ENCODE assay signal across 10 mouse cellular contexts in the genomic region with DNA sequence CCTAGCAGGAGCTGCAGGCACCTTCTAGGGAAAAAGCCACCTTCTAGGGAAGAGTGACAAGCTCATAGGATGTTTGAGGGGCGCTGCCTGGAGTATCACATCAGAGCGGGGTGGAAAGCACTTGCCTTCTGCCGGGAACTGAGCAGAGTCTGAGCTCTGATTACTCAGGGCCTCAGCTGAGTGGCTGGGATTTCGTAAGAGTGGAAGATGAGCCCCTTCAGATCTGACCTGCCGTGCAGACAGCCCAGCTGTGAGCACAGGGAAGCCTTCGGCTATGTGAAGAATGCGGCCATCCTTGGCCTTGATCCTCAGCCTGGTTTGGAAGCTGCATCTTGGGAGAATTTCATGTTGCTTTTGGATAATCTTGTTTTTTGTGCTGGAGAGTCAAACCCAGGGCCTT. TPM values are rescaled to one million over a fixed set of nuclear protein-coding genes. Genes with fewer than 3 reads are reported as not detected.
DNase-seq lines count a peak whose midpoint lies in the region; ATAC-seq and TF ChIP-seq lines count a peak whose summit lies in the region.
"Had no signal": no experiment of that assay in that cellular context is flagged by ENCODE, and none has a peak within 500 bp of the region (broad histone marks: within the 10 kb centered on the region; RNA-seq: fewer than 3 reads in every experiment).

No protein-coding gene starts in this region.

- no peak overlapping the region for H3K27ac ChIP-seq in lung, embryonic 15.5 days
- H3K27ac ChIP-seq in embryonic facial prominence, embryonic 10.5 days (replicated peaks), result no peak overlapping the region
- H3K27ac ChIP-seq in intestine, embryonic 16.5 days (ENCODE audit: low read length), result peak overlapping the region; percentile 70
- H3K27ac ChIP-seq in stomach, embryonic 16.5 days (ENCODE audit: low read length), result peak overlapping the region; percentile 78
- H3K27ac ChIP-seq in midbrain, embryonic 13.5 days, result no peak overlapping the region
- no peak overlapping the region for H3K27ac ChIP-seq in midbrain, embryonic 16.5 days (ENCODE audit: low read length)
- H3K27ac ChIP-seq: forebrain, embryonic 15.5 days; hindbrain, embryonic 15.5 days; limb, embryonic 15.5 days had no signal

- no peaks in the 10 kb centered on the region for H3K9me3 ChIP-seq in lung, embryonic 15.5 days
- H3K9me3 ChIP-seq in embryonic facial prominence, embryonic 10.5 days, result peaks cover 8% of the 10 kb centered on the region; the same call in 1 of the 2 replicates
- H3K9me3 ChIP-seq in intestine, embryonic 16.5 days (ENCODE audit: control insufficient read depth, low read length), result no peaks in the 10 kb centered on the region
- H3K9me3 ChIP-seq in stomach, embryonic 16.5 days (replicated peaks; ENCODE audit: control insufficient read depth, low read length), result no peaks in the 10 kb centered on the region
- no peaks in the 10 kb centered on the region for H3K9me3 ChIP-seq in midbrain, embryonic 13.5 days
- H3K9me3 ChIP-seq in midbrain, embryonic 16.5 days (replicated peaks; ENCODE audit: control insufficient read depth, low read length, poor library complexity, severe bottlenecking), result no peaks in the 10 kb centered on the region
- H3K9me3 ChIP-seq: forebrain, embryonic 15.5 days; hindbrain, embryonic 15.5 days; limb, embryonic 15.5 days had no signal

- WGBS in lung, embryonic 15.5 days, result 17% methylated on average over 7 of the region's 7 CpGs
- 24% methylated on average over 7 of the region's 7 CpGs for WGBS in lung, adult 2 months
- WGBS in embryonic facial prominence, embryonic 10.5 days, result 47% methylated on average over 7 of the region's 7 CpGs
- WGBS in intestine, embryonic 16.5 days, result 34% methylated on average over 7 of the region's 7 CpGs
- 34% methylated on average over 7 of the region's 7 CpGs for WGBS in stomach, embryonic 16.5 days
- 77% methylated on average over 7 of the region's 7 CpGs for WGBS in midbrain, embryonic 13.5 days
- 70% methylated on average over 7 of the region's 7 CpGs for WGBS in midbrain, embryonic 16.5 days

- no peaks in the 10 kb centered on the region for H3K36me3 ChIP-seq in lung, embryonic 15.5 days
- peaks cover 24% of the 10 kb centered on the region for H3K36me3 ChIP-seq in embryonic facial prominence, embryonic 10.5 days (replicated peaks)
- no peaks in the 10 kb centered on the region for H3K36me3 ChIP-seq in intestine, embryonic 16.5 days (ENCODE audit: control insufficient read depth, insufficient read depth, low read length)
- peaks cover 3% of the 10 kb centered on the region; the same call in 1 of the 2 replicates for H3K36me3 ChIP-seq in stomach, embryonic 16.5 days (ENCODE audit: control insufficient read depth, insufficient read depth, low read length)
- peaks cover 16% of the 10 kb centered on the region for H3K36me3 ChIP-seq in midbrain, embryonic 13.5 days
- no peaks in the 10 kb centered on the region for H3K36me3 ChIP-seq in midbrain, embryonic 16.5 days (ENCODE audit: control insufficient read depth, insufficient read depth, low read length)
- H3K36me3 ChIP-seq: forebrain, embryonic 15.5 days; hindbrain, embryonic 15.5 days; limb, embryonic 15.5 days had no signal

- TF ChIP-seq CTCF in lung, adult 2 months (IDR thresholded peaks at IDR 0.05; ENCODE audit: insufficient read depth, low read length), result no peak

- no peak for TF ChIP-seq POLR2A in lung, adult 2 months (IDR thresholded peaks at IDR 0.05; ENCODE audit: borderline replicate concordance, extremely low read depth, low read depth, low read length)

- H3K9ac ChIP-seq in lung, embryonic 15.5 days, result no peak overlapping the region
- peak overlapping the region; percentile 40; the same call in 1 of the 2 replicates for H3K9ac ChIP-seq in intestine, embryonic 16.5 days (ENCODE audit: low read depth, low read length)
- H3K9ac ChIP-seq in stomach, embryonic 16.5 days (ENCODE audit: low read length), result peak overlapping the region; percentile 48; the same call in 1 of the 2 replicates
- no peak overlapping the region for H3K9ac ChIP-seq in midbrain, embryonic 13.5 days (replicated peaks)
- no peak overlapping the region for H3K9ac ChIP-seq in midbrain, embryonic 16.5 days (ENCODE audit: low read depth, low read length)
- H3K9ac ChIP-seq: forebrain, embryonic 15.5 days; hindbrain, embryonic 15.5 days; limb, embryonic 15.5 days had no signal

- no peaks in the 10 kb centered on the region for H3K27me3 ChIP-seq in lung, embryonic 15.5 days
- no peaks in the 10 kb centered on the region for H3K27me3 ChIP-seq in embryonic facial prominence, embryonic 10.5 days (replicated peaks; ENCODE audit: low read depth, poor library complexity, severe bottlenecking)
- H3K27me3 ChIP-seq in intestine, embryonic 16.5 days (replicated peaks; ENCODE audit: control insufficient read depth, insufficient read depth, low read length), result no peaks in the 10 kb centered on the region
- H3K27me3 ChIP-seq in stomach, embryonic 16.5 days (ENCODE audit: control insufficient read depth, insufficient read depth, low read length), result no peaks in the 10 kb centered on the region
- H3K27me3 ChIP-seq in midbrain, embryonic 13.5 days, result no peaks in the 10 kb centered on the region
- H3K27me3 ChIP-seq in midbrain, embryonic 16.5 days (ENCODE audit: control insufficient read depth, insufficient read depth, low read depth, low read length), result no peaks in the 10 kb centered on the region
- H3K27me3 ChIP-seq: forebrain, embryonic 15.5 days; hindbrain, embryonic 15.5 days; limb, embryonic 15.5 days had no signal

- H3K4me1 ChIP-seq in lung, embryonic 15.5 days, result peaks cover 12% of the 10 kb centered on the region
- H3K4me1 ChIP-seq in lung, adult 2 months (ENCODE audit: control insufficient read depth, insufficient read depth, low read length), result no peaks in the 10 kb centered on the region
- H3K4me1 ChIP-seq in embryonic facial prominence, embryonic 10.5 days, result peaks cover 31% of the 10 kb centered on the region
- H3K4me1 ChIP-seq in intestine, embryonic 16.5 days (ENCODE audit: control insufficient read depth, insufficient read depth, low read length), result peaks cover 8% of the 10 kb centered on the region; the same call in 1 of the 2 replicates
- peaks cover 11% of the 10 kb centered on the region for H3K4me1 ChIP-seq in stomach, embryonic 16.5 days (ENCODE audit: control insufficient read depth, insufficient read depth, low read length)
- peaks cover 13% of the 10 kb centered on the region for H3K4me1 ChIP-seq in midbrain, embryonic 13.5 days (replicated peaks)
- H3K4me1 ChIP-seq in midbrain, embryonic 16.5 days (ENCODE audit: control insufficient read depth, insufficient read depth, low read length), result peaks cover 3% of the 10 kb centered on the region
- H3K4me1 ChIP-seq: hindbrain, embryonic 15.5 days had no signal

- no peak overlapping the region for H3K4me3 ChIP-seq in lung, embryonic 15.5 days
- no peak overlapping the region for H3K4me3 ChIP-seq in lung, adult 2 months (replicated peaks; ENCODE audit: extremely low read depth, low read depth, low read length)
- no peak overlapping the region for H3K4me3 ChIP-seq in embryonic facial prominence, embryonic 10.5 days
- no peak overlapping the region for H3K4me3 ChIP-seq in intestine, embryonic 16.5 days (ENCODE audit: low read length)
- H3K4me3 ChIP-seq in stomach, embryonic 16.5 days (replicated peaks; ENCODE audit: low read length), result no peak overlapping the region
- H3K4me3 ChIP-seq in midbrain, embryonic 13.5 days (replicated peaks), result no peak overlapping the region
- H3K4me3 ChIP-seq in midbrain, embryonic 16.5 days (ENCODE audit: low read depth, low read length), result no peak overlapping the region
- H3K4me3 ChIP-seq: forebrain, embryonic 15.5 days; hindbrain, embryonic 15.5 days; limb, embryonic 15.5 days had no signal

- no peak for DNase-seq in lung, adult 2 months
- peak; percentile 33 for DNase-seq in embryonic facial prominence, embryonic 10.5 days (ENCODE audit: low spot score)

- ATAC-seq in lung, embryonic 15.5 days (ENCODE audit: borderline replicate concordance, extremely low read depth, low FRiP score, low TSS enrichment), result peak; percentile 50; the same call in 1 of the 2 replicates
- peak; percentile 69 for ATAC-seq in intestine, embryonic 16.5 days
- ATAC-seq in stomach, embryonic 16.5 days (ENCODE audit: insufficient read depth, low FRiP score), result peak; percentile 35; the same call in 1 of the 2 replicates
- ATAC-seq in midbrain, embryonic 13.5 days, result no peak
- ATAC-seq in midbrain, embryonic 16.5 days, result no peak
- ATAC-seq: forebrain, embryonic 15.5 days had no signal

- H3K4me2 ChIP-seq in lung, embryonic 15.5 days, result no peak overlapping the region
- H3K4me2 ChIP-seq in intestine, embryonic 16.5 days (ENCODE audit: low read depth, low read length), result no peak overlapping the region; the same call in 1 of the 2 replicates
- no peak overlapping the region for H3K4me2 ChIP-seq in stomach, embryonic 16.5 days (ENCODE audit: low read depth, low read length)
- no peak overlapping the region for H3K4me2 ChIP-seq in midbrain, embryonic 13.5 days (replicated peaks)
- no peak overlapping the region for H3K4me2 ChIP-seq in midbrain, embryonic 16.5 days (ENCODE audit: low read length)
- H3K4me2 ChIP-seq: forebrain, embryonic 15.5 days; hindbrain, embryonic 15.5 days; limb, embryonic 15.5 days had no signal

RNA-seq across cellular contexts. Expression of a gene that starts 10.5 kb away (rescaled TPM):
- polyA plus RNA-seq in lung, embryonic 15.5 days (2015; fragmentation: Nextera tagmentation; extraction: Ambion mirVana), result 47.2 and 51.0 TPM in 2 replicates
- 20.8 and 44.8 TPM in 2 replicates for polyA plus RNA-seq in lung, adult 2 months (2012; rRNA removed)
- 38.0 and 43.0 TPM in 2 replicates for polyA plus RNA-seq in embryonic facial prominence, embryonic 10.5 days (2016; fragmentation: Nextera tagmentation; extraction: Ambion mirVana)
- polyA plus RNA-seq in intestine, embryonic 16.5 days (2015; fragmentation: Nextera tagmentation; extraction: Ambion mirVana), result 22.3 and 22.6 TPM in 2 replicates
- polyA plus RNA-seq in stomach, embryonic 16.5 days (2015; fragmentation: Nextera tagmentation; extraction: Ambion mirVana), result 32.2 and 33.7 TPM in 2 replicates
- 70.8 and 72.5 TPM in 2 replicates for polyA plus RNA-seq in midbrain, embryonic 13.5 days (2015; fragmentation: Nextera tagmentation; extraction: Ambion mirVana)
- polyA plus RNA-seq in midbrain, embryonic 16.5 days (2015; fragmentation: Nextera tagmentation; extraction: Ambion mirVana), result 36.1 and 40.2 TPM in 2 replicates

Comparison
In these comparisons a context has a peak if more than half of its experiments do, and no peak if none do; other contexts are left out.
1. ATAC-seq: peak in lung, embryonic 15.5 days (single experiment), intestine, embryonic 16.5 days (single experiment) and stomach, embryonic 16.5 days (single experiment); none in midbrain, embryonic 13.5 days (single experiment) and midbrain, embryonic 16.5 days (single experiment).
2. H3K27ac ChIP-seq: peak in intestine, embryonic 16.5 days (single experiment) and stomach, embryonic 16.5 days (single experiment); none in lung, embryonic 15.5 days (single experiment), embryonic facial prominence, embryonic 10.5 days (single experiment), midbrain, embryonic 13.5 days (single experiment) and midbrain, embryonic 16.5 days (single experiment).
3. H3K9ac ChIP-seq: peak in intestine, embryonic 16.5 days (single experiment) and stomach, embryonic 16.5 days (single experiment); none in lung, embryonic 15.5 days (single experiment), midbrain, embryonic 13.5 days (single experiment) and midbrain, embryonic 16.5 days (single experiment).